Mouse (Mus musculus) liver, adult 2 months (tissue): Measurements from ENCODE around the gene Myo16. TPM values are rescaled to one million over a fixed set of nuclear protein-coding genes. Genes with fewer than 3 reads are reported as not detected.

Source experiments
- DNase-seq: peaks from one replicate; pipeline ENCODE4 v3.0.0-alpha.2; 2011; ENCODE audit warnings: low read depth, low spot score; ENCODE audit errors: extremely low read depth
- H3K27ac ChIP-seq: fragments of 200-500 bp; replicated peaks from 2 replicates; pipeline ENCODE4 v1.5.1; 2012; ENCODE audit warnings: low read depth, mild to moderate bottlenecking, control low read depth, inconsistent platforms, low read length; ENCODE audit not compliant: insufficient read depth
- H3K27me3 ChIP-seq: fragments of 200-500 bp; 2 replicates; pipeline ENCODE4 v1.6.1; 2012; ENCODE audit warnings: mild to moderate bottlenecking, moderate library complexity, low read length, inconsistent platforms; ENCODE audit not compliant: control insufficient read depth, insufficient read depth
- H3K36me3 ChIP-seq: fragments of 200-500 bp; 2 replicates; pipeline ENCODE4 v1.6.1; 2012; ENCODE audit warnings: low read length, inconsistent platforms; ENCODE audit not compliant: control insufficient read depth, insufficient read depth
- H3K4me1 ChIP-seq: fragments of 200-500 bp; 2 replicates; pipeline ENCODE4 v1.6.1; 2011; ENCODE audit warnings: low read length; ENCODE audit not compliant: control insufficient read depth, insufficient read depth
- H3K4me3 ChIP-seq: fragments of 200-500 bp; 2 replicates; pipeline ENCODE4 v1.5.1; 2011; ENCODE audit warnings: low read depth, mild to moderate bottlenecking, control low read depth, low read length, moderate library complexity; ENCODE audit not compliant: insufficient read depth
- H3K79me2 ChIP-seq: fragments of 200-500 bp; 2 replicates; pipeline ENCODE4 v1.6.1; 2012; ENCODE audit warnings: inconsistent platforms, mild to moderate bottlenecking, low read length, moderate library complexity; ENCODE audit not compliant: control insufficient read depth, insufficient read depth
- H3K9ac ChIP-seq: fragments of 200-500 bp; 2 replicates; pipeline ENCODE4 v1.6.1; 2012; ENCODE audit warnings: low read depth, mild to moderate bottlenecking, control low read depth, inconsistent platforms, low read length
- CTCF ChIP-seq: fragments of 200-500 bp; IDR thresholded peaks from 2 replicates; pipeline ENCODE4 v1.5.1; 2011; ENCODE audit warnings: low read depth, low read length, control low read depth
- POLR2A ChIP-seq: fragments of 200-500 bp; IDR thresholded peaks from 2 replicates; pipeline ENCODE4 v1.6.1; 2011; ENCODE audit warnings: low read length, control low read depth; ENCODE audit not compliant: insufficient read depth; ENCODE audit errors: extremely low read depth
- WGBS: fragments of 180-500 bp; shearing (Covaris S2); methylation state at CpG from one replicate; pipeline ENCODE4 v1.1.7; 2018; 5-methylcytosine and 5-hydroxymethylcytosine counted together
- polyA plus RNA-seq: library from polyadenylated mRNA; depleted of rRNA; stranded (reverse); fragments of >200 nt; gene quantifications from 2 replicates; pipeline ENCODE4 v1.2.3, GENCODE M21; 2012
- total RNA-seq: library from RNA; depleted of rRNA; stranded (reverse); fragments of >200 nt; gene quantifications from 2 replicates; pipeline ENCODE4 v1.2.3, GENCODE M21; 2014

Gene Myo16
- total and polyA plus RNA-seq, 2 experiments, result not detected

- TF ChIP-seq CTCF, result no peak
- no peak for TF ChIP-seq POLR2A
- no peaks in the 10 kb centered on the region for H3K36me3 ChIP-seq
- no peak overlapping the region for H3K9ac ChIP-seq
- H3K27ac ChIP-seq, result no peak overlapping the region
- no peaks in the 10 kb centered on the region for H3K79me2 ChIP-seq
- no peak for DNase-seq
- H3K4me3 ChIP-seq, result no peak overlapping the region
- WGBS, result 78% methylated on average over 5 of the region's 5 CpGs
- no peaks in the 10 kb centered on the region for H3K27me3 ChIP-seq
- H3K4me1 ChIP-seq, result no peaks in the 10 kb centered on the region
These were observed 66.1 kb downstream of the Myo16 start for GRCm38 (mm10) chr8:10219761-10220276.

GRCm38 (mm10) chr8:10222770-10223169 lies 69.1 kb downstream of the Myo16 start:
- no peaks in the 10 kb centered on the region for H3K27me3 ChIP-seq
- H3K79me2 ChIP-seq, result no peaks in the 10 kb centered on the region
- WGBS, result 19% methylated on average over 2 of the region's 2 CpGs
- no peak overlapping the region for H3K9ac ChIP-seq
- no peak for TF ChIP-seq POLR2A
- no peak for TF ChIP-seq CTCF
- no peak overlapping the region for H3K4me3 ChIP-seq
- DNase-seq, result no peak
- H3K4me1 ChIP-seq, result no peaks in the 10 kb centered on the region
- no peaks in the 10 kb centered on the region for H3K36me3 ChIP-seq
- H3K27ac ChIP-seq, result no peak overlapping the region

GRCm38 (mm10) chr8:10223528-10224194 lies 70.0 kb downstream of the Myo16 start:
- DNase-seq, result no peak
- no peak for TF ChIP-seq CTCF
- TF ChIP-seq POLR2A, result no peak
- Histone ChIP-seq H3K27ac (no peak overlapping the region), H3K4me1 (no peaks in the 10 kb centered on the region), H3K36me3 (no peaks in the 10 kb centered on the region), H3K27me3 (no peaks in the 10 kb centered on the region), H3K4me3 (no peak overlapping the region), H3K9ac (no peak overlapping the region), H3K79me2 (no peaks in the 10 kb centered on the region)
- 35% methylated on average over 6 of the region's 6 CpGs for WGBS

- Histone ChIP-seq H3K4me1 (no peaks in the 10 kb centered on the region), H3K27ac (no peak overlapping the region), H3K4me3 (no peak overlapping the region), H3K9ac (no peak overlapping the region), H3K36me3 (no peaks in the 10 kb centered on the region), H3K79me2 (no peaks in the 10 kb centered on the region), H3K27me3 (no peaks in the 10 kb centered on the region)
- no peak for DNase-seq
- no peak for TF ChIP-seq POLR2A
- TF ChIP-seq CTCF, result no peak
- whole genome bisulfite sequencing, result 75% methylated on average over 10 of the region's 10 CpGs
These were observed 70.7 kb downstream of the Myo16 start for GRCm38 (mm10) chr8:10224305-10224971.

- Histone ChIP-seq H3K27ac (no peak overlapping the region), H3K79me2 (no peaks in the 10 kb centered on the region), H3K4me1 (no peaks in the 10 kb centered on the region), H3K36me3 (no peaks in the 10 kb centered on the region), H3K27me3 (no peaks in the 10 kb centered on the region), H3K9ac (no peak overlapping the region), H3K4me3 (no peak overlapping the region)
- no peak for DNase-seq
- WGBS, result 82% methylated on average over 2 of the region's 2 CpGs
- TF ChIP-seq POLR2A (no peak), CTCF (no peak)
These were observed 71.3 kb downstream of the Myo16 start for GRCm38 (mm10) chr8:10225018-10225417.
